Mouse (Mus musculus) adrenal gland, postnatal 14 days (tissue): ENCODE data around the gene Far1. TPM values are rescaled to one million over a fixed set of nuclear protein-coding genes. Genes with fewer than 3 reads are reported as not detected.

ENCODE experiments used
- DNase-seq: peaks from one replicate; pipeline ENCODE4 v3.0.0; 2021; ENCODE audit warnings: mixed read lengths
- total RNA-seq: library from RNA; stranded (reverse); gene quantifications from 2 replicates; pipeline ENCODE4 v1.2.3, GENCODE M21; 2021

The Far1 gene
- total RNA-seq, 1 experiment from 2014 or later = 50.2 TPM

- DNase-seq = no peak
Observed at GRCm38 (mm10) chr7:113571121-113571520, 57.5 kb downstream of the Far1 start.

- no peak for DNase-seq
Observed at GRCm38 (mm10) chr7:113572741-113573140, 59.1 kb downstream of the Far1 start.

- no peak for DNase-seq
Observed at GRCm38 (mm10) chr7:113582111-113582510, 68.5 kb downstream of the Far1 start.

GRCm38 (mm10) chr7:113589211-113589610, 75.6 kb downstream of the Far1 start:
- DNase-seq = no peak

- DNase-seq = no peak
Observed at GRCm38 (mm10) chr7:113590330-113590729, 76.7 kb downstream of the Far1 start.

- no peak for DNase-seq
Observed at GRCm38 (mm10) chr7:113591084-113591483, 77.5 kb downstream of the Far1 start.

GRCm38 (mm10) chr7:113591557-113592354, 78.1 kb downstream of the Far1 start:
- no peak for DNase-seq

GRCm38 (mm10) chr7:113592696-113593095, 79.1 kb downstream of the Far1 start:
- DNase-seq = no peak

- peak; percentile 67 for DNase-seq
Observed at GRCm38 (mm10) chr7:113594363-113594762, 80.7 kb downstream of the Far1 start.

- DNase-seq = no peak
Observed at GRCm38 (mm10) chr7:113597231-113597630, 83.6 kb downstream of the Far1 start.

GRCm38 (mm10) chr7:113601803-113602202, 88.2 kb downstream of the Far1 start:
- no peak for DNase-seq

- peak; percentile 19 for DNase-seq
Observed at GRCm38 (mm10) chr7:113607928-113608327, 94.3 kb downstream of the Far1 start.

GRCm38 (mm10) chr7:113609027-113609705, 95.5 kb downstream of the Far1 start:
- peak; percentile 52 for DNase-seq

GRCm38 (mm10) chr7:113612628-113613027, 99.0 kb downstream of the Far1 start:
- no peak for DNase-seq

- no peak for DNase-seq
Observed at GRCm38 (mm10) chr7:113614198-113614927, 100.7 kb downstream of the Far1 start.

GRCm38 (mm10) chr7:113619166-113619565, 105.5 kb downstream of the Far1 start:
- no peak for DNase-seq

- DNase-seq = no peak
Observed at GRCm38 (mm10) chr7:113619768-113620167, 106.1 kb downstream of the Far1 start.

Other genes starting within 250 kb of the Far1 start
- gene Btbd10, start 144.4 kb upstream of the Far1 start, total RNA-seq = 17.3 and 18.1 TPM in 2 replicates
- gene Pth, start 125.3 kb upstream of the Far1 start, total RNA-seq = not detected in 2 replicates